Mouse (Mus musculus) embryonic facial prominence, embryonic 14.5 days (tissue): Measurements from ENCODE around the gene Sap30. TPM values are rescaled to one million over a fixed set of nuclear protein-coding genes. Genes with fewer than 3 reads are reported as not detected.
"Not testable (repeated sequence)": the region's sequence is repeated elsewhere in the genome, so short reads cannot be mapped to it uniquely, and the experiment has no call there.

Experiments
- ATAC-seq: fragments of 200-750 bp; cut with Nextera tagmentation; 2 replicates; pipeline ENCODE4 v1.8.0; 2017; ENCODE audit warnings: low read depth, moderate number of reproducible peaks, moderate TSS enrichment
- DNase-seq: peaks from one replicate; pipeline ENCODE4 v3.0.0-alpha.2; 2015; ENCODE audit warnings: low spot score
- H3K27ac ChIP-seq: fragments of 300-500 bp; sonication (generic); replicated peaks from 2 replicates; pipeline ENCODE4 v1.5.1; 2014; ENCODE audit warnings: low read depth, mild to moderate bottlenecking, low read length, moderate library complexity
- H3K27me3 ChIP-seq: fragments of 300-500 bp; sonication (generic); replicated peaks from 2 replicates; pipeline ENCODE4 v1.6.1; 2014; ENCODE audit warnings: low read length; ENCODE audit not compliant: control insufficient read depth, insufficient read depth
- H3K36me3 ChIP-seq: fragments of 300-500 bp; sonication (generic); 2 replicates; pipeline ENCODE4 v1.6.1; 2014; ENCODE audit warnings: low read length, mixed read lengths; ENCODE audit not compliant: control insufficient read depth, insufficient read depth
- H3K4me1 ChIP-seq: fragments of 300-500 bp; sonication (generic); 2 replicates; pipeline ENCODE4 v1.6.1; 2014; ENCODE audit warnings: antibody characterized with exemption, low read length; ENCODE audit not compliant: control insufficient read depth, insufficient read depth
- H3K4me2 ChIP-seq: fragments of 300-500 bp; sonication (generic); 2 replicates; pipeline ENCODE4 v1.6.1; 2014; ENCODE audit warnings: low read depth, mild to moderate bottlenecking, low read length, moderate library complexity, mixed read lengths
- H3K4me3 ChIP-seq: fragments of 300-500 bp; sonication (generic); 2 replicates; pipeline ENCODE4 v1.5.1; 2014; ENCODE audit warnings: low read depth, mild to moderate bottlenecking, low read length
- H3K9ac ChIP-seq: fragments of 300-500 bp; sonication (generic); 2 replicates; pipeline ENCODE4 v1.6.1; 2014; ENCODE audit warnings: low read depth, mild to moderate bottlenecking, low read length, moderate library complexity, mixed read lengths
- H3K9me3 ChIP-seq: fragments of 300-500 bp; sonication (generic); 2 replicates; pipeline ENCODE4 v1.6.1; 2016; ENCODE audit warnings: low read length; ENCODE audit not compliant: control insufficient read depth
- WGBS: fragments of 180-500 bp; shearing (Covaris S2); extraction: QIAGEN DNeasy Blood & Tissue Kit; methylation state at CpG from one replicate; pipeline ENCODE4 v1.1.7; 2014; 5-methylcytosine and 5-hydroxymethylcytosine counted together
- polyA plus RNA-seq: library from polyadenylated mRNA; unstranded; fragments of >200 nt; fragmentation: Nextera tagmentation; extraction: Ambion mirVana; gene quantifications from 2 replicates; pipeline ENCODE4 v1.2.1, GENCODE M21; 2014

The Sap30 gene
- polyA plus RNA-seq, 1 experiment from 2014 or later: 32.8 TPM

DNA sequence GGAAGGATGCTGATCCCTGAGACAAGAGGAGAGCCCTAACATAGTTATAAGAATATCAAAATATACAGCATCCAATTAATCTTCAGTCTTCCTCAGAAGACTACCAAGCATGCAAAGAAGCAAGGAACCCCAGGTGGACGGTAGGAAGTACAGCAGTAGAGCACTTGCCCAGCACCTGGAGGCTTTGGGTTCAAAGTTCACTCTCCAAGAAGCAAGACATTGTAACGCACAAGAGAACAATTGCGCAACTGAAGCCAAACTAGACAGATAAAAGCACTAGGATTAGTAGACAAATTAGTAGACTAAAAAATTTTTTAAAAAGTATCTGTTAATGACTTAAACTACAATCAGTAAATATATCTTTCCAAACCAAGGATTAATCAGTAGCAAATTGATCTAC, 23.9 kb downstream of the Sap30 start:
- Histone ChIP-seq H3K4me3 (no peak overlapping the region), H3K36me3 (no peaks in the 10 kb centered on the region), H3K9me3 (no peaks in the 10 kb centered on the region), H3K9ac (no peak overlapping the region), H3K27ac (no peak overlapping the region), H3K4me1 (no peaks in the 10 kb centered on the region), H3K4me2 (no peak overlapping the region), H3K27me3 (no peaks in the 10 kb centered on the region)
- 88% methylated on average over 3 of the region's 3 CpGs for WGBS
- DNase-seq (no peak), ATAC-seq (no peak)

- no peaks in the 10 kb centered on the region for H3K27me3 ChIP-seq
- no peaks in the 10 kb centered on the region for H3K4me1 ChIP-seq
- DNase-seq: no peak
- H3K4me3 ChIP-seq: no peak overlapping the region
- no peak overlapping the region for H3K27ac ChIP-seq
- 49% methylated on average over 1 of the region's 1 CpGs for WGBS
- no peaks in the 10 kb centered on the region for H3K36me3 ChIP-seq
- ATAC-seq: no peak
- H3K4me2 ChIP-seq: no peak overlapping the region
- H3K9ac ChIP-seq: no peak overlapping the region
- no peaks in the 10 kb centered on the region for H3K9me3 ChIP-seq
Observed at GRCm38 (mm10) chr8:57462839-57463238, 24.8 kb downstream of the Sap30 start.

GRCm38 (mm10) chr8:57457942-57458341, 29.7 kb downstream of the Sap30 start:
- Histone ChIP-seq H3K27ac (no peak overlapping the region), H3K4me2 (no peak overlapping the region), H3K4me1 (no peaks in the 10 kb centered on the region), H3K9ac (no peak overlapping the region), H3K36me3 (no peaks in the 10 kb centered on the region), H3K27me3 (no peaks in the 10 kb centered on the region), H3K9me3 (no peaks in the 10 kb centered on the region), H3K4me3 (no peak overlapping the region)
- ATAC-seq (no peak), DNase-seq (peak; percentile 45)
- WGBS: 61% methylated on average over 3 of the region's 3 CpGs

DNA sequence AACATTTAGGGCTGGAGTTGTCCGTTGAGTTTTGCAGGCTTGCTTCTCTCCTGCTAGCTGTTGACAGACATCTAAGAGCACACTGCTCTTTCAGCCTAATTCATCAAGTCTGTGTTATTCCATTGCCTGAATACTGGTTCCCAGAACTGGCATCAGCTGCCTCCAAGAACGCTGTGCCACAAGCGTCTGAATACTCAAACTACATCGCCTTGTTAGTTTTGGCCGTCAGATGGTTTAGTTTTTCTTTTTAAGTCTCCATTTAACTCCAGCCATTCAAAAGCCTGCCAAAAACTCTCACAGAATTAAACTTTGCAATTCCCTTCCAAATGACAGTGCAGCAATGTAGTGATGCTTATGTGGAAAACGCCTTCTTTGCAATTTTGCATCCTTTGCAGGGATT, 30.5 kb downstream of the Sap30 start:
- ATAC-seq: no peak
- Histone ChIP-seq H3K27ac (no peak overlapping the region), H3K9ac (no peak overlapping the region), H3K36me3 (no peaks in the 10 kb centered on the region), H3K4me1 (no peaks in the 10 kb centered on the region), H3K4me2 (peak overlapping the region; percentile 20; the same call in 1 of the 2 replicates), H3K27me3 (no peaks in the 10 kb centered on the region), H3K9me3 (no peaks in the 10 kb centered on the region), H3K4me3 (no peak overlapping the region)
- DNase-seq: peak; percentile 62
- WGBS: 59% methylated on average over 6 of the region's 6 CpGs

DNA sequence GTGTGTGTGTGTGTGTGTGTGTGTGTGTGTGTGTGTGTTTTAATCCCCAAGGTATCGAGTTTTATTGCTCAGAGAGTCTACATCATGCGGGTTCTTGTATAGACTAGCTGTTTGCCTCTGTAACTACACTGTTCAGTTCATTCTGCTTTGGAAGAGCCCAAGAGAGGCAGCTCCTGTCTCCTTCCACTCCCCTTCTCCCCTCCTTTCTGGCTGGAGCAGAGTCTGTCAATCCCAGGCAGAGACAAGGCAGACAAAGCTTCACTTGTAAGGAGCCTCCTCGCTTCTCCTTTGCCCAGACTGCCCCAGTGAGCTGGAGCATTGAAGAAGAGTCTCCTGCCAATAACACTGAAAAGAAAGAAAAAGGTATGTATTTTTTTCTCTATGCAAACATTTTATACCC, 31.9 kb downstream of the Sap30 start, which contains the start of gene Scrg1:
TSS of gene Scrg1 (plus strand) at position 159 of the 400 bp plus-strand sequence.
- peak; percentile 16 for DNase-seq
- H3K27ac ChIP-seq: peak within 1 kb of the TSS; percentile 31; the same call in 1 of the 2 replicates
- peak within 1 kb of the TSS; percentile 20; the same call in 1 of the 2 replicates for H3K4me2 ChIP-seq
- no peak within 1 kb of the TSS for H3K4me3 ChIP-seq
- no peaks in the 10 kb centered on the region for H3K27me3 ChIP-seq
- no peaks in the 10 kb centered on the region for H3K9me3 ChIP-seq
- no peak within 1 kb of the TSS for H3K9ac ChIP-seq
- H3K36me3 ChIP-seq: no peaks in the 10 kb centered on the region
- no peaks in the 10 kb centered on the region for H3K4me1 ChIP-seq
- WGBS: 51% methylated on average over 3 of the region's 3 CpGs
- peak; percentile 33; the same call in 1 of the 2 replicates for ATAC-seq

DNA sequence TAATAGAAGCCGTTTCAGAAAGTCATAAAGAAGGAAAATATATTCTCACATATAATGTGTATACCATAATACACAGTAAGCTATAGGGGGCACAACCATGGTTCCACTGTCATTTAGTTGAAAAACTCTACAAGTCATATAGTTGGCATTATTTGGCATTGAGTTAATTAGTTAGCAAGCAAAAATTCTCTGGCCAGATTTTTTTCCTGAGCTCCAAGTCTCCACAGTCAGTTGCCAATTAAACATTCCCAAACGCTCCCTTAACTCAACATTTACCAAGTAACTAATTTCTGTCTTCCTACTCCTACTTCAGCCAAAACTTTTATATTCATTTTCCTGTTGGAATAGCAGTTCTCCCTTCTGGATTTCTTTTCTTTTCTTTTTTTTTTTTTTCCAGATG, 34.3 kb downstream of the Sap30 start:
- no peak overlapping the region for H3K4me2 ChIP-seq
- H3K27me3 ChIP-seq: no peaks in the 10 kb centered on the region
- no peaks in the 10 kb centered on the region for H3K9me3 ChIP-seq
- no peak overlapping the region for H3K9ac ChIP-seq
- no peak overlapping the region for H3K4me3 ChIP-seq
- H3K27ac ChIP-seq: no peak overlapping the region
- H3K36me3 ChIP-seq: no peaks in the 10 kb centered on the region
- DNase-seq: no peak
- WGBS: 79% methylated on average over 2 of the region's 2 CpGs
- H3K4me1 ChIP-seq: no peaks in the 10 kb centered on the region
- no peak for ATAC-seq

DNA sequence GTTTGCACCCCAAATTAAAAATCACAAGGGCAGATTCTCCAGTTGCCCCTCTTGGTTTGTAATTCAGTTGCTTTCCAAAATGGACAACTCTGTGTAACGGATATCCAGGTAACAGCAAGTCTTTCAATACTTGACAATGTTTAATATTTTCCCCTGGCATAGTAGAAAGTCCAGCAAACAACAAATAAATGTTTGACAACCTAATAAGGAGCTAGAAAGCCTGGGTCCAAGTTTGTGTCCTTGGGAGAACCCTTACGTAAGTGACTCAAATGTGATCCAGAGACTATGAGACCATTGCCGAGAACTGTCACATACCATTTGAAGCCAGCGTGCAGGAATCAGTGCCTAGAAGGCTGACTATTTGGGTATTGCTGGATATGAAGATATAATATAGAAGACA, 35.8 kb downstream of the Sap30 start:
- no peak overlapping the region for H3K4me3 ChIP-seq
- H3K27ac ChIP-seq: no peak overlapping the region
- H3K36me3 ChIP-seq: no peaks in the 10 kb centered on the region
- H3K27me3 ChIP-seq: no peaks in the 10 kb centered on the region
- ATAC-seq (no peak), DNase-seq (no peak)
- no peaks in the 10 kb centered on the region for H3K4me1 ChIP-seq
- no peak overlapping the region for H3K4me2 ChIP-seq
- WGBS: 96% methylated on average over 4 of the region's 4 CpGs
- H3K9ac ChIP-seq: no peak overlapping the region
- no peaks in the 10 kb centered on the region for H3K9me3 ChIP-seq

- H3K27ac ChIP-seq: no peak overlapping the region
- no peak overlapping the region for H3K4me3 ChIP-seq
- WGBS: 74% methylated on average over 7 of the region's 7 CpGs
- H3K9ac ChIP-seq: no peak overlapping the region
- ATAC-seq: no peak
- H3K36me3 ChIP-seq: no peaks in the 10 kb centered on the region
- H3K9me3 ChIP-seq: no peaks in the 10 kb centered on the region
- DNase-seq: no peak
- no peak overlapping the region for H3K4me2 ChIP-seq
- no peaks in the 10 kb centered on the region for H3K27me3 ChIP-seq
- no peaks in the 10 kb centered on the region for H3K4me1 ChIP-seq
Observed at GRCm38 (mm10) chr8:57450726-57451125, 36.9 kb downstream of the Sap30 start.

GRCm38 (mm10) chr8:57445901-57446300, 41.8 kb downstream of the Sap30 start:
- not testable (repeated sequence) for H3K4me2 ChIP-seq, H3K9ac ChIP-seq, H3K4me3 ChIP-seq, H3K4me1 ChIP-seq, H3K27me3 ChIP-seq, H3K9me3 ChIP-seq, H3K36me3 ChIP-seq, ATAC-seq, DNase-seq, H3K27ac ChIP-seq
- WGBS: 89% methylated on average over 5 of the region's 5 CpGs
